Mouse (Mus musculus): ENCODE results near the gene Chchd1. TPM values are rescaled to one million over a fixed set of nuclear protein-coding genes. Genes with fewer than 3 reads are reported as not detected.

Gene Chchd1
- polyA plus RNA-seq, 1 experiment, result 151 TPM

DNA sequence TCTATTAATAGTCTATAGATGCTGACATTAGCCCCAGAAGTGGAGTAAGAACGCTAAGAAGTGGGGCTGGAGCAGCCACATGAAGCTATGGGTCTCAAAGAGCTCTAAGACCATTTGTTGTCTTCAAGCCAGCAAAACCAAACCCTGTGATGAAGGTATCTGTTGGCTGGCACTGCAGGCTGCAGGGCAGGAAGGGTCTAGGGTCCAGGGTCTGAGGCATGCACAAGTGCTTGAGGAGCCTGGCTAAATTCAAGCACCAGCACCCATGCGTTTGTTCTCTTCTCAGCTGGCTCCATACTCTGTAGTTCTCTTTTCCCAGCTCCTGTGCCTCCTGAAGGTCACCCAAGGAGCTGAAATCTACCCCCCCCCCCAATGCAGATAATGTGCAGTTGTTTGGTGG lies 32.2 kb downstream of the Chchd1 start:
- Histone ChIP-seq H3K4me1 (ENCODE audit: control insufficient read depth, insufficient read depth, low read length) (no peaks in the 10 kb centered on the region), H3K36me3 (ENCODE audit: control insufficient read depth, insufficient read depth, low read length, poor library complexity, severe bottlenecking) (peaks cover 6% of the 10 kb centered on the region), H3K4me3 (ENCODE audit: low read depth, low read length) (no peak overlapping the region), H3K9ac (ENCODE audit: low read depth, poor library complexity, severe bottlenecking) (no peak overlapping the region), H3K27me3 (ENCODE audit: control insufficient read depth, insufficient read depth, low read length, poor library complexity, severe bottlenecking) (no peaks in the 10 kb centered on the region), H3K9me3 (replicated peaks; ENCODE audit: control insufficient read depth, insufficient read depth, low read length, poor library complexity, severe bottlenecking) (no peaks in the 10 kb centered on the region), H3K27ac (ENCODE audit: insufficient read depth, low read length) (no peak overlapping the region)
- TF ChIP-seq EP300 (IDR thresholded peaks at IDR 0.05; ENCODE audit: insufficient read depth, low read depth, low read length) (no peak), CTCF (IDR thresholded peaks at IDR 0.05; ENCODE audit: low read depth, low read length) (no peak), POLR2A (IDR thresholded peaks at IDR 0.05; ENCODE audit: insufficient read depth, low read length) (no peak)

DNA sequence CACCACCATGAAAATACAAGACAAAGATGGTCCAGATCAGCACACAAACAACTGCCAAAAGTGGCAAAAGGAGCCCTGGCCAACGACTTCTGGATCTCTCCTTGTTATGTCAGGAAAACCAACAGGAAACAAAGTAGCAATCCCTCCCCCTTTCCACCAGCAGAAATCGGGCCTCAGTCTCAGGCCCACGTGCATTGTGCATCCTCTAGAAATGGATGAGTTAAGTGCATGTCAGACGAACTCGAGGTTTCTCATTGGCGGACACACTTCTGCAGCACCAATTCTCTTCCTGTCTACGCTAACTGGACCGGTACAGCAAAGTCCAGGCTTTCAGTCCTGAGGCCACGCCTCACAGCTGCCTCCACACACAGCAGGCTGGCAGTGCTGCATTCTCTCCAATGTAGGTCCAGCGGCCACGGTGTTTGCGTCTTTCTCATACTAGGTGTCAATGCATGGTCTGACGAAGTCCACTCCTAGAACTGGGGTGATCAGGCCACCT lies 33.1 kb downstream of the Chchd1 start:
- H3K27ac ChIP-seq (ENCODE audit: insufficient read depth, low read length), result no peak overlapping the region
- H3K36me3 ChIP-seq (ENCODE audit: control insufficient read depth, insufficient read depth, low read length, poor library complexity, severe bottlenecking), result peaks cover 6% of the 10 kb centered on the region
- TF ChIP-seq EP300 (IDR thresholded peaks at IDR 0.05; ENCODE audit: insufficient read depth, low read depth, low read length) (no peak), POLR2A (IDR thresholded peaks at IDR 0.05; ENCODE audit: insufficient read depth, low read length) (no peak), CTCF (IDR thresholded peaks at IDR 0.05; ENCODE audit: low read depth, low read length) (no peak)
- H3K27me3 ChIP-seq (ENCODE audit: control insufficient read depth, insufficient read depth, low read length, poor library complexity, severe bottlenecking), result no peaks in the 10 kb centered on the region
- H3K4me1 ChIP-seq (ENCODE audit: control insufficient read depth, insufficient read depth, low read length), result no peaks in the 10 kb centered on the region
- H3K4me3 ChIP-seq (ENCODE audit: low read depth, low read length), result no peak overlapping the region
- H3K9me3 ChIP-seq (replicated peaks; ENCODE audit: control insufficient read depth, insufficient read depth, low read length, poor library complexity, severe bottlenecking), result no peaks in the 10 kb centered on the region
- H3K9ac ChIP-seq (ENCODE audit: low read depth, poor library complexity, severe bottlenecking), result no peak overlapping the region

DNA sequence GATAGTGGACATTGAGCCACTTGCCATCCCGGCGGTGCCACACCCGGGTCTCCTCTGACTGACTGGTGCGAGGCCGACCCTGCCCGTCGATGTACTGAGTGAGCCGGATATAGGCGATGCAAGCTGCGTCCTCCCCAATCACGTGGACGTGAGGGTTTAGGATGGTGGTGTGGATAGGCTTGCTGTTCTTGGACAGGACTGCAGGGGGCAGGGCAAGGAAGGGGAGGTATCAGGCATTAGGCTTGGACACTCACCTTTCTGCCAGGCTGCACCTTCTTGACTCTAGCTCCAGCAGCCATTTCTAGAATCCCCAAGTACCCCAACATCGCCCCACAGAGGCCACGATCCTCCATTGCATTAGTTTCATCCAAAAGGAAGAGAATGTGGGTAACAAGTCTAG lies 34.5 kb downstream of the Chchd1 start:
- Histone ChIP-seq H3K4me3 (ENCODE audit: low read depth, low read length) (peak overlapping the region; percentile 34), H3K9ac (ENCODE audit: low read depth, poor library complexity, severe bottlenecking) (0 out of 2 replicates have a peak overlapping the region, but pooled peaks have one; percentile 14), H3K4me1 (ENCODE audit: control insufficient read depth, insufficient read depth, low read length) (no peaks in the 10 kb centered on the region), H3K27me3 (ENCODE audit: control insufficient read depth, insufficient read depth, low read length, poor library complexity, severe bottlenecking) (no peaks in the 10 kb centered on the region), H3K9me3 (replicated peaks; ENCODE audit: control insufficient read depth, insufficient read depth, low read length, poor library complexity, severe bottlenecking) (no peaks in the 10 kb centered on the region), H3K27ac (ENCODE audit: insufficient read depth, low read length) (no peak overlapping the region), H3K36me3 (ENCODE audit: control insufficient read depth, insufficient read depth, low read length, poor library complexity, severe bottlenecking) (peaks cover 6% of the 10 kb centered on the region)
- TF ChIP-seq POLR2A (IDR thresholded peaks at IDR 0.05; ENCODE audit: insufficient read depth, low read length) (no peak), CTCF (IDR thresholded peaks at IDR 0.05; ENCODE audit: low read depth, low read length) (peak; percentile 82), EP300 (IDR thresholded peaks at IDR 0.05; ENCODE audit: insufficient read depth, low read depth, low read length) (no peak)

DNA sequence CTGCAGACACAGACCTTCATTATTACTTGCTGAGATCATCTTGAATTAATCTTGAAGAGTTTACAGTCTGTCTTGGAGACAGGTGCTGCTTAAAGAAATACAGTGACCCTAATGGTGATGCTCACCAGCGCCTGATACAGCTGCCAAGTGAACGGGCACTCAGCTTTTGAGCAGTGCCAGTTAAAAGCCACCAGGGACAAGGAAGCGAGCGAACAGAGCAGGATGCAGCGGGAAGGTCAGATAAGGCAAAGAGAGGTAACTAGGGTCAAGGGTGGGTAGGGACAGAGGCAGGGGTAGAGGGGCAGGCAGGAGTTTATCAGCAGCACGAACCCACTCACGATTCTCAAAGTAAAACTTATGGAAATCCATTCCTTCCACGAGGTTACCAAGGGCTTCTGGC lies 35.7 kb downstream of the Chchd1 start:
- H3K36me3 ChIP-seq (ENCODE audit: control insufficient read depth, insufficient read depth, low read length, poor library complexity, severe bottlenecking), result peaks cover 6% of the 10 kb centered on the region

DNA sequence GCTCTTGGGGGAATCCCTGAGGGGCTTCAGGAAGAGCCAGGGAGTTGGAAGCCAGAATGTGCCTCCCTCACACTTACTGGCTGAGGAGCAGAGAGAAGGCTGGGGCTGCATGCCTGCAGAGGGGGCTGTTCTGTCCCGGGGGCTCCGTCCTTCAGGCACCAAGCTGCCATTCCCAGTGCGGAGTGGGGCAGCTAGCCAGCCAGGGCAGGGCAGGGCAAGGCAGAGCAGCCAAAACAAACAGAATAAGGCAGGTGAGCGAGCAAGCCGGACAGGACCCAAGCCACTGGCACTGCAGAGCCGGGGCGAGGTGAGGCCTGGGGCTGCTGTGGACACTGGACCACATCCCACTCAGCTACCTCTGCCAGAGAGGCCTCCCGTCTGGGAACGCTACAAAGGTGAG lies 38.5 kb downstream of the Chchd1 start:
- H3K36me3 ChIP-seq (ENCODE audit: control insufficient read depth, insufficient read depth, low read length, poor library complexity, severe bottlenecking), result peaks cover 6% of the 10 kb centered on the region
- H3K27me3 ChIP-seq (ENCODE audit: control insufficient read depth, insufficient read depth, low read length, poor library complexity, severe bottlenecking), result no peaks in the 10 kb centered on the region
- TF ChIP-seq EP300 (IDR thresholded peaks at IDR 0.05; ENCODE audit: insufficient read depth, low read depth, low read length) (no peak), CTCF (IDR thresholded peaks at IDR 0.05; ENCODE audit: low read depth, low read length) (no peak), POLR2A (IDR thresholded peaks at IDR 0.05; ENCODE audit: insufficient read depth, low read length) (no peak)
- H3K4me3 ChIP-seq (ENCODE audit: low read depth, low read length), result no peak overlapping the region
- H3K9me3 ChIP-seq (replicated peaks; ENCODE audit: control insufficient read depth, insufficient read depth, low read length, poor library complexity, severe bottlenecking), result no peaks in the 10 kb centered on the region
- no peak overlapping the region for H3K27ac ChIP-seq (ENCODE audit: insufficient read depth, low read length)
- H3K4me1 ChIP-seq (ENCODE audit: control insufficient read depth, insufficient read depth, low read length), result no peaks in the 10 kb centered on the region
- no peak overlapping the region for H3K9ac ChIP-seq (ENCODE audit: low read depth, poor library complexity, severe bottlenecking)

More for the DNA sequence above, 35.7 kb downstream of the Chchd1 start:
- Histone ChIP-seq H3K4me1 (ENCODE audit: control insufficient read depth, insufficient read depth, low read length) (no peaks in the 10 kb centered on the region), H3K4me3 (ENCODE audit: low read depth, low read length) (no peak overlapping the region), H3K27ac (ENCODE audit: insufficient read depth, low read length) (no peak overlapping the region), H3K9ac (ENCODE audit: low read depth, poor library complexity, severe bottlenecking) (no peak overlapping the region), H3K27me3 (ENCODE audit: control insufficient read depth, insufficient read depth, low read length, poor library complexity, severe bottlenecking) (no peaks in the 10 kb centered on the region), H3K9me3 (replicated peaks; ENCODE audit: control insufficient read depth, insufficient read depth, low read length, poor library complexity, severe bottlenecking) (no peaks in the 10 kb centered on the region)
- TF ChIP-seq POLR2A (IDR thresholded peaks at IDR 0.05; ENCODE audit: insufficient read depth, low read length) (no peak), CTCF (IDR thresholded peaks at IDR 0.05; ENCODE audit: low read depth, low read length) (no peak), EP300 (IDR thresholded peaks at IDR 0.05; ENCODE audit: insufficient read depth, low read depth, low read length) (no peak)

DNA sequence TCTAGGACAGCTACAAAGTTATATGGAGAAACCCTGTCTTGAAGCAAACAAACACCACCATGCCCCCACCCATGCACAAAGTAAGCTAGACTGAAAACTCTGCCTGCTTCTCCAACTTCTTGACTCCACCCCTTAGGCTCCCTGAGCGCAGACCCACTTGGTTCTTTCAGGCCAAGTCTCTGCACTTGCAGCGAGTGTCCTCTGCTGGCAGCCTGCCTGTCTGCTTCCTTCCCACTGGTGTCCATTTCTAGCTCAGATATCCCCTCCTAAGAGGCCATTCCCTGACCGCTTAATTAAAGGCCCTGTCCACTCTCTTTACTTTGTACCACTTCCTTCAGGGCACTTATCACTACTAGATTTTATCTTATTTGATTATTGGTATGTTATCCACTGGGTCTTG lies 40.8 kb downstream of the Chchd1 start:
- Histone ChIP-seq H3K27me3 (ENCODE audit: control insufficient read depth, insufficient read depth, low read length, poor library complexity, severe bottlenecking) (no peaks in the 10 kb centered on the region), H3K4me3 (ENCODE audit: low read depth, low read length) (no peak overlapping the region), H3K9ac (ENCODE audit: low read depth, poor library complexity, severe bottlenecking) (no peak overlapping the region), H3K4me1 (ENCODE audit: control insufficient read depth, insufficient read depth, low read length) (no peaks in the 10 kb centered on the region), H3K9me3 (replicated peaks; ENCODE audit: control insufficient read depth, insufficient read depth, low read length, poor library complexity, severe bottlenecking) (no peaks in the 10 kb centered on the region), H3K36me3 (ENCODE audit: control insufficient read depth, insufficient read depth, low read length, poor library complexity, severe bottlenecking) (peaks cover 6% of the 10 kb centered on the region), H3K27ac (ENCODE audit: insufficient read depth, low read length) (no peak overlapping the region)
- TF ChIP-seq EP300 (IDR thresholded peaks at IDR 0.05; ENCODE audit: insufficient read depth, low read depth, low read length) (no peak), CTCF (IDR thresholded peaks at IDR 0.05; ENCODE audit: low read depth, low read length) (no peak), POLR2A (IDR thresholded peaks at IDR 0.05; ENCODE audit: insufficient read depth, low read length) (no peak)

All from ES-Bruce4 (cell line).